Mouse (Mus musculus): Measurements from ENCODE around the gene Gm13420.
"Not testable (repeated sequence)": the region's sequence is repeated elsewhere in the genome, so short reads cannot be mapped to it uniquely, and the experiment has no call there.

Gm13420 gene

DNA sequence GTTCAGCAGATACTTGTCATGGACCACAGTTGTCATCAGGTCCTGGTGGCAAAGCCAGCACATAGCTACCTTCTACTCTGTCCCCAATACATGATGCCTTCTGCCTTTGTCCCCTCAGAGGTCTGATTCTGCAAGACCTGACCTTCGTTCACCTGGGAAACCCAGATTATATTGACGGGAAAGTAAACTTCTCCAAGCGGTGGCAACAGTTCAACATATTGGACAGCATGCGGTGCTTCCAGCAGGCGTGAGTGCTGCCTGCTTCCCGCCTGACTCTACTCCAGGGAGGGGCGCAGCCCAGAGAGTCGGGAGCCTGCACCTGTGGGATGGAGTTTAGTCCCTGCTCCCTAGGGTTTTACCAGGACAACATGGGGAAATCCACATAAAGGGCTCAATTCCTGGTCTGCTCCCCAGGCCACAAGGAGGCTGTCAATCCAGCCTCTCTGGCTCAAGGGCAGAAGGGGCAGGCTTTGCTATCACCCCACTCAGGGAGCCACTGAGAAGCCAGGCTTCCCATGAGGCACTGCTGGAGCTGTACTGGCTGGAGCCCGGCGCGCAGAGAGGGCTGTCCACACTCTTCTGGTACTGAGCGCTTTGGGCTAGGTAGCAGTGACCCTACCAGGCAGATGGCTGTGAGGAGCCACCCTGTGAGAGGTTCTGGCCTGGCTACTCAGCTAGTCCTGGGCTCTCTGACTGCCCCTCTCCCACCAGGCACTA, 14.1 kb downstream of the Gm13420 start:
- DNase-seq, result no peak

DNA sequence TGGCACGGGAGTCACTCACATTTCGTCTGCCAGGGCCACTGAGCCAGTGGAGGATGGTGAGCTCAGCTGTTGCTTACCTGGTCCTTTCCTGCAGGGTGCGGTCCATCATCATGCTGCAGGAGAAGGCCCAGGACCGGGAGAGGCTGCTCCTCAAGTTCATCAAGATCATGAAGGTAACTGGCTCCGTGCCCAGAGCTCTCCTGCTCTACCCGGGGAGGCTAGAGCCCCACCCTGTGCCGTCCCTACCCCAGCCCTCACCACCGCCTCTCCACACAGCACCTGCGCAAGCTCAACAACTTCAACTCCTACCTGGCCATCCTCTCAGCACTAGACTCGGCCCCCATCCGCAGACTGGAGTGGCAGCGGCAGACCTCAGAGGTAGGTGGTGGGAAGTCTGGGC, 15.8 kb downstream of the Gm13420 start:
- no peak for DNase-seq

DNA sequence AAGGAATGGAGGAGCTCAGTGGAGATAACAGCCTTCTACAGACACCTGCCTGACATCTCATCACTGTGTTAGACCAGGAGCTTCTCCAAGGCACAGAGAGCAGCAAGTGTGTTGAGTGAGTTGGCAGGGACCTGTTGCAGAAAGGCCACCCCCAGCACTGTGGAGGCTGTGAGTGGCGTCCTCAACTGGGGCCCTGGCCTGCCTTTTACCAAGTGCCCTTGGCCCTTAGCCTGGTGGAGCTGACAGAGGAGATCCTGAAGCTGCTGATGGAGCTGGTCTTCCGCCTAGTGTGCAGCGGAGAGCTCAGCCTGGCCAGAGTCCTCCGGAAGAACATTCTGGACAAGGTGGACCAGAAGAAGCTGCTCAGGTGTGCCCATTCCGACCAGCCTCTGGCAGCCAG, 18.1 kb downstream of the Gm13420 start:
- DNase-seq, result no peak

- DNase-seq, result peak; percentile 30
These were observed 18.9 kb downstream of the Gm13420 start for GRCm38 (mm10) chr2:29732559-29732958.

DNA sequence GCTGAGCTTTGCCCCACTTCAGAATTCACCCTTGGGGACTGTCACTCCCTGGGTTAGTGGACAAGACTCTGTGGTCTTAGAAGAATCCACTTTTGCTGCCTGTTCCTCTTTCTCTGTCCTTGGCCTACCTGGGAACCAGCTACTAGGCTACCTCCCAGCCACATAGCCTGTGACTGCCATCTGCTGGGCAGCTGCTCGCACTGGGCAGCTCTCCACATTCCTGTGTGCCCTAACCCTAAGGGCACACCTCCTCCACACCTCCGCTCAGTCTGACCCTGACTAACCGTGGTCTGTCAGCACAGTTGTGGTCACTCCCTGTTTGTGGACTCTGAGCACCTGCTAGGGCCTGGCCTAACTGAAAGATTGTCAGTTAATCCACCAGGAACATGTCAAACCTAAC, 19.9 kb downstream of the Gm13420 start:
- DNase-seq, result peak; percentile 70

DNA sequence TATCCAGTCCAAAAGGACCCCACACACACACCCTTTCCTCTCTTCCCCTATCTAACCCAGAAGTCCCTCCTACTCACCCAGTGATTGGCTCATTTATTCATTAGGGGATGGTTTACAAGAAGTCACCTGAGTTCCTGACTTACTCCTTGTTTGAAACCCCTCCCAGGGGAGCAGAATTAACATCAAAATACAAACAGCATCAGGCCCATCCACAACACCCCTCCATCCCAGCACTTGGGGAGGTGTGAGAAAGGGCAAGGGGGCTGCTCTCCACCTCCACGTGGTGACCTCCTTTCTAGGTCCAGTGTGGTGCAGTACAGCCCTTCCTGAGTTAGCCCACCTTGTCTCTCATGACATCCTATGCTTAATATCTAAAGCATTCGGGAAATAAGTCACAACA, 22.0 kb downstream of the Gm13420 start:
- no peak for DNase-seq

DNA sequence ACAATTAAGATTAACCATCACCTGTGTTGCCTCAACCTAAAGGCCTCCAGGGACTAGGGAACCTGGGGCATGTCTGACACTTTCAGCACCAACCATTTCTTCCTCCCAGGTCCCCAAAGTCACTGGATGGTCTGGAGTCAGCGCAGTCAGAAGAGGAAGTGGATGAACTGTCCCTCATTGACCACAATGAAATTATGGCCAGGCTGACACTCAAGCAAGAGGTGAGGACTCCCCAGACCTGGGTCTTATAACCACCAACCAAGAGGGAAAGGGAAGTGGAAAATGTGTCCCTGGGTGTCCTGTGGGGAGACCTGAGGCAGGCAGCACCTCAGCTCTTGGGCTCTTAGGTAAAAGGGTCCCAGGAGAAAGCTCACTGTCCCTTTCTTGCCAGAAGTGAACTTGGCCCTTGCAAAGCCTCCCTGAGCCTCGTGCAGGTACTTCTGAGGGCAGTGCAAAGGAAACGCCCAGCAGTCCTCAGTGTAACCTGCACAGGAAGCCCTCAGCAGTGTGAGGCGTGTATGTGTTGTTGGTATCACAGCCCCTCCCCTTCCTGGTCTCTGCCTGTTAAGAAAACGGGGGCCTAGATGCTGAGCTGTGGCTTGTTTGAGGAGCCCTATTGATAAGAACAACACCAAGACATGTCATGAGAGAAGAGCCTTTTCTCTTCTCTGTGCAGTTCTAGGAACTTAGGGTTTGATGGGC, 26.7 kb downstream of the Gm13420 start:
- DNase-seq, result no peak

DNA sequence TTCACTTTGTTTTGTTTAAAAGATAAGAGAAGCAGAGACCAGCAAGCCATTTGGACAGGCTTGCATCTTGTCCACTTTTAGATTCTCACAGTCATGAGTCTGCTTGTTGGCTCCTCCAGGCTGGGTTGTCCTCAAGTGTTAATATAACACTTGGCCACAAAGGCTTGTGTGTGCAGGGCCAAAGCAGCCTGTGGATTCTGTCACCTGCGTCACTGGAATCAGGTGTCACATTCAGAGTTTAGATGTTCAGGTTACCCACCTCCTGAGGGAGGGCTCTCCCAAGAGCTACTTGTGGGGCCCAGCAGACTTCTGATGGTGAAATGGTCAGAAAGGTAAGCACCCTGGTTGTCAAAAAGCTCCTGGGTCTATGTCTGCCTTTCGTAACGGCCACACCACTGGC, 28.4 kb downstream of the Gm13420 start:
- DNase-seq, result no peak

DNA sequence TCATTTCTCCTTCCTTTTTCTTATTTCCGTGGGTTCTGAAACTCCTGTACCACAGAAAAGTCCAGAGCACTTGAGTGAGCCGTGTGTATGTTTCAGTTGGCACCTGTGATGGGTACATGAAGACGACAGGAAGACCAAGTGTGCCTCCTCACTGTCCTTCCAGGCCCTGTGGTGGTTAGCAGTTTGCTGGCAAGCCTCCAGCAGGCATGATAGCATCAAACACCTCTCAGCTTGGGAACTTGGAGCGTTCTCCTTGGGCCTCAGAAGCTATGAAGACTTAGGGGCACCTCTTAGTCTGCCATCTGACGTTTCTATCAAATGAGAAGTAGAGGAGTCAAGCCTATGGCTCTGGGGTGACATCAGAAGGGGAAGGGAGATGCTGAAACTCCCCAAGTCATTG, 32.9 kb downstream of the Gm13420 start:
- no peak for DNase-seq

GRCm38 (mm10) chr2:29716691-29717090, 34.8 kb downstream of the Gm13420 start:
- DNase-seq, result peak; percentile 86

GRCm38 (mm10) chr2:29716143-29716542, 35.3 kb downstream of the Gm13420 start:
- DNase-seq, result no peak

GRCm38 (mm10) chr2:29714127-29714526, 37.4 kb downstream of the Gm13420 start:
- DNase-seq, result no peak

DNA sequence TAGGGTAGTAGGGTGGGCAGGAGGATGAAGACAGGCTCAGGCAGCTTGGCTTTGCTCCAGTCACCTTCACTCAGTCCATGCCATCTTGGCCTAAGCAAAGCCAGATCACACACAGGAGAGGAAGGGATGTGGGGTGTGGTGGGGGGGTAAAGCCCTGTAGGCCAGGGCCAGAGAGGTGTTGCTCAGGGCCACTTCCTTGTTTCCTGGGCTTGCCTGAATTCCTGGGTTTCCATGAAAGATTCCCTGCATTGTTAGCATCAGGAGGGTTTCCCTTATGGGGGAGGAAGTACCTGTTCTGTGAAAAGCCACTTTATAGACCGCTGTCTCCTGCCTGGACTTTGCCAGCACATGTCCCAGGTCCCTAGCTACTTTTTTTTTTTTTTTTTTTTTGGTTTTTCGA, 38.0 kb downstream of the Gm13420 start:
- DNase-seq, result no peak

GRCm38 (mm10) chr2:29711877-29712276, 39.6 kb downstream of the Gm13420 start:
- no peak for DNase-seq

- no peak for DNase-seq
These were observed 40.4 kb downstream of the Gm13420 start for GRCm38 (mm10) chr2:29711038-29711437.

GRCm38 (mm10) chr2:29708209-29708608, 43.3 kb downstream of the Gm13420 start:
- not testable (repeated sequence) for DNase-seq

- DNase-seq, result peak; percentile 26
These were observed 43.8 kb downstream of the Gm13420 start for GRCm38 (mm10) chr2:29707731-29708130.

GRCm38 (mm10) chr2:29706726-29707620, 44.5 kb downstream of the Gm13420 start:
- no peak for DNase-seq

DNA sequence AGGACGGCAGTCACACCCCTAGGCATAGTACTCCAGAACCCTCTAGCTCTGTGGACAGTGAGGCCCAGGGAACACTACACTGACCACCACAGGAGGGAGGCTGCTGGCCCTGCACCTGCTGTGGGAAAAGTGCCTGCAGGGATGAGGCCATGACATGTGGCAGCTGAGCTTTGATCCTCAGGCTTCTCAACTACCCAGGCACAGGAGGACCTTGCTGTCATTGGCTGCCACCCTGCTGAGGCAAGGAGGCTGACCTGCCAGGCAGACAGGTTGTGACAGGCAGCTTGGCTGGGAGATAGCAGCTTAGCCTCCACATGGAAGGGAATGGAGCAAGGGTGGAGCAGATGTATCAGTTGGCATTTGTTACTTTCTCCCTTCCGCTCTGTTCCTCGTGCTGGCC, 46.0 kb downstream of the Gm13420 start:
- DNase-seq, result no peak

- peak; percentile 8 for DNase-seq
These were observed 48.1 kb downstream of the Gm13420 start for GRCm38 (mm10) chr2:29703104-29704081.

DNA sequence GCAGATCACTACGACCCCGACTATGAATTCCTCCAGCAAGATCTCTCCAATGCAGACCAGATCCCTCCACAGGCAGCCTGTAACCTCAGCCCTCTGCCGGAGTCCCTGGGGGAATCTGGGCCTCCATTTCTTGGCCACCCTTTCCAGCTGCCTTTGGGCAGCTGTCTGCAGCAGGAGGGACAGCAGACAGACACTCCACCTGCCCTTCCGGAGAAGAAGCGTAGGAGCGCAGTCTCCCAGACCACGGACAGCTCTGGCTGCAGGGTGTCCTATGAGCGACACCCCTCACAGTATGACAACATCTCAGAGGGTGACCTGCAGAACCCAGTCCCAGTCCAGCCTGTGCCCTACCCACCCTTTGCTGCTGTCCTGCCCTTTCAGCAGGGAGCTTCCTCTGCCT, 49.3 kb downstream of the Gm13420 start:
- DNase-seq, result no peak

- no peak for DNase-seq
These were observed 50.1 kb downstream of the Gm13420 start for GRCm38 (mm10) chr2:29701393-29701792.

Data from kidney, postnatal 14 days (tissue).